Mouse (Mus musculus) lung, postnatal 0 days (tissue): Measurements from ENCODE around the gene Ms4a2.

Experiments used
- CTCF ChIP-seq: IDR thresholded peaks from 2 replicates; pipeline ENCODE4 v1.5.1; 2016; ENCODE audit warnings: antibody characterized with exemption, mild to moderate bottlenecking
- EP300 ChIP-seq: IDR thresholded peaks from 2 replicates; pipeline ENCODE4 v1.6.1; 2016; ENCODE audit warnings: antibody characterized with exemption, mild to moderate bottlenecking, control low read depth

DNA sequence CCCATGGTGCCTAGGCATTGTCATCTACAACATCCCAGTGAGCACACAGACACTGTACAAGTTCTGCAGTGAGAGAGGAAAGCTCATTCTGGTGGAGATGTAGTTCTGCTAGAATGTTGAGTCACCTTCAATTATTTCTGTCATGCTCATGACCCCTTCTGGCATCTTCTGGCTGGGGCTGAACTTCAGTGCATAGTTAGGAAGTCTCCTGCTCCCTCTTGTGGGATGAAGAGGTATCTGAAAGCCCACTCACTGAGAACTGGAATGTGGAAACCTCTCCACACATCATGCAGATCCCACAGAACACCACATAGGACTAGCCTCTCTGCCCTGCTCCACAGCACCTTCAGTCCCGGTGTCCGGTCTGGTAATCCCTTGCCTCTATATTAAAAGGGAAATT lies 21.5 kb downstream of the Ms4a2 start:
- TF ChIP-seq EP300 (no peak), CTCF (peak; percentile 75)
